Mouse (Mus musculus): ENCODE data around the gene Fndc8.
"Not testable (repeated sequence)": the region's sequence is repeated elsewhere in the genome, so short reads cannot be mapped to it uniquely, and the experiment has no call there.

Gene Fndc8

GRCm38 (mm10) chr11:82910679-82911389, 18.9 kb downstream of the Fndc8 start:
- no peak for DNase-seq (ENCODE audit: low read depth, low spot score)

GRCm38 (mm10) chr11:82914711-82915352, 22.9 kb downstream of the Fndc8 start:
- DNase-seq (ENCODE audit: low read depth, low spot score) = peak; percentile 50

DNA sequence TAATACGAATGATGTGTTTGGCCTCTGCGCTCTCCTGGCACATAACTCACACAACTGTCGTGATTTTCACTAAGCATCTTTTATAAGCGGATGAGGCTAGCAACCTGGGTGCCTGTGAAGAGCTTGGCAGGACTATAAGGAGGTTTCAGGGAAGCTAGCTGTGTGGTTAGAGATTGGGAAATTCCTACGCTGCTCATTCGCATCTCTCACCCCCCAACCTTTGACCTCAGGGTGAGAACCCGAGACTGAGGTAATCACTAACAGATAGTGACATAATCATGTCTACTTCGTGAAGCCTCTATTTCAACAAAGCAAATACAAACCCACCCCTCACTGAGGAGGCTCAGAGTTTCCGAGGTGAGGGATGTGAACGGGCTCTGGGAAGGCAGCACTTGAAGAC, 28.8 kb downstream of the Fndc8 start:
- no peak for DNase-seq (ENCODE audit: low read depth, low spot score)

DNA sequence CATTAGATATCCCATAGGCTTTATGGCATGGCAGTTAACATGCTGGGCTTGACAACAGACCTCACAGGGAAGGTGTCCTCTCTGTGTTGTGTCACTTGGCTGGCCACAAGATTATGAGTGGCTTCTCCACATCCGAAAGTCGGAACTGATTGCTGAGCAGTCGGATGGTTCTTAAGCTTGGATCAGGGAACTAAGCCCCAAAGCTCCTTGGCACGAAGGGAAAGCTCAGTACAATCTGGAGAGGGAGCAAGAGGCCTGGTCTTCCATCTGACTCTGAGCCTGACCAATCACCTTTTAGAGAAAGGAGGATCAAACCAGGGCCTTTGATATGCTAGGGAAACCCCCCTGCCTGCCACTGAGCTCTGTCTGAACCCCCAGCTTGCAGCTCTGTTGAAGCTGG, 29.8 kb downstream of the Fndc8 start:
- no peak for DNase-seq (ENCODE audit: low read depth, low spot score)

DNA sequence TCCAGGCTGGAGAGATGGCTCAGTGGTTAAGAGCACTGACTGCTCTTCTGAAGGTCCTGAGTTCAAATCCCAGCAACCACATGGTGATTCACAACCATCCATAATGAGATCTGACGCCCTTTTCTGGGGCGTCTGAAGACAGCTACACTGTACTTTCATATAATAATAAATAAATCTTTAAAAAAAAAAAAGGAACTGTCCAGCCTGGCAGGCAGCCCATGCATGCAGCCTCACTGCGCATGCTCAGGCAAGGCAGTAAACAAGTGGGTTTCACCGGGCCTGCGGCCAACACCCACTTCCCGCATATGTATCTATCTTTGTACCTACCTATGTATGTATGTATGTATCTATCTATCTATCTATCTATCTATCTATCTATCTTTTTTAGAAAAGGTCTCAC, 32.0 kb downstream of the Fndc8 start:
- DNase-seq (ENCODE audit: low read depth, low spot score) = not testable (repeated sequence)

GRCm38 (mm10) chr11:82928897-82929632, 37.1 kb downstream of the Fndc8 start:
- no peak for DNase-seq (ENCODE audit: low read depth, low spot score)

- no peak for DNase-seq (ENCODE audit: low read depth, low spot score)
These were observed 37.7 kb downstream of the Fndc8 start for GRCm38 (mm10) chr11:82929633-82929950.

DNA sequence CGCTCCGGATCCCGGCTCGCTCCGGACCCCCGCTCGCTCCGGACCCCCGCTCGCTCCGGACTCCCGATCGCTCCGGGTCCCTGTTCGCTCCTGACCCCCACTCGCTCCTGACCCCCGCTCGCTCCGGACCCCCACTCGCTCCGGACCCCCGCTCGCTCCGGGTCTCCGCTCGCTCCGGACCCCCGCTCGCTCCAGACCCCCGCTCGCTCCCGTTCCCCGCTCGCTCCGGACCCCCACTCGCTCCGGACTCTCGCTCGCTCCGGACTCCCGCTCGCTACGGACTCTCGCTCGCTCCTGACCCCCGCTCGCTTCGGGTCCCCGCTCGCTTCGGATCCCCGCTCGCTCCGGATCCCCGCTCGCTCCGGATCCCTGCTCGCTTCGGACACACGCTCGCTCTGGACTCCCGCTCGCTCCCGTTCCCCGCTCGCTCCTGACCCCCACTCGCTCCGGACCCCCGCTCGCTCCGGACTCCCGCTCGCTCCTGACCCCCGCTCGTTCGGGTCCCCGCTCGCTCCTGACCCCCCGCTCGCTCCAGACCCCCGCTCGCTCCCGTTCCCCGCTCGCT, 38.5 kb downstream of the Fndc8 start:
- not testable (repeated sequence) for DNase-seq (ENCODE audit: low read depth, low spot score)

- not testable (repeated sequence) for DNase-seq (ENCODE audit: low read depth, low spot score)
These were observed 39.2 kb downstream of the Fndc8 start for GRCm38 (mm10) chr11:82931161-82931560.

- not testable (repeated sequence) for DNase-seq (ENCODE audit: low read depth, low spot score)
These were observed 39.9 kb downstream of the Fndc8 start for GRCm38 (mm10) chr11:82931671-82932450.

DNA sequence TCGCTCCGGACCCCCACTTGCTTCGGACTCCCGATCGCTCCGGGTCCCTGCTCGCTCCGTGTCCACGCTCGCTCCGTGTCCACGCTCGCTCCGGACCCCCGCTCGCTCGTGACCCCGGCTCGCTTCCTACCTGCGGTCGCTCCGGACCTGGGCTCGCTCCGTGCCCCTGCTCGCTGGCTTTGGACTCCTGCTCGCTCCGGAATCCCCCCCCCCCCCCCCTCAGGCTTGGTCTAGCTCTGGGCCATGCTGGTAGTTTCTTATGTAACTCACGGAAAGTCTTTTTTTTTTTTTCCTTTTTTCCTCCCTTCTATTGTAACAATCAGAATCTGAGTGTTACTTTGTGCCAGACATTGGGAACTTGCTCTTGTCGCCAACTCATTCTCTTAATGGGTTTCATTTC, 41.3 kb downstream of the Fndc8 start:
- no peak for DNase-seq (ENCODE audit: low read depth, low spot score)

- no peak for DNase-seq (ENCODE audit: low read depth, low spot score)
These were observed 51.4 kb downstream of the Fndc8 start for GRCm38 (mm10) chr11:82943336-82943735.

DNA sequence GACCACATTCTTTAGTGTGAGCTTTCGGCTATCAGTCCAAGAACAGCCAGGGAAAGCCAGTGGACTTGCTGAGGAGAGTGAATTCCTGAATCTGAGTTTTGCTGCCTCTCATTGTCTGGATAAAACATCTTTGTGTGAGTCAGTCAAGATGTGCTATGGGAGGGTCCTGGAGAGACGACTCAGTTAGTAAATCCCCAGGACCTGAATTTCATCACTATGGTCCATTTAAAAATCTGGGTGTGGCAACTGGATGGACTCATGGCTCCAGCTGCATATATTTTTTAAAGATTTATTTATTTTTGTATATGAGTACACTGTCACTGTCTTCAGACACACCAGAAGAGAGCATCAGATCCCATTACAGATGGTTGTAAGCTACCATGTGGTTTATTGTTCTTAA, 53.7 kb downstream of the Fndc8 start:
- no peak for DNase-seq (ENCODE audit: low read depth, low spot score)

- no peak for DNase-seq (ENCODE audit: low read depth, low spot score)
These were observed 55.5 kb downstream of the Fndc8 start for GRCm38 (mm10) chr11:82947457-82947856.

- DNase-seq (ENCODE audit: low read depth, low spot score) = no peak
These were observed 57.1 kb downstream of the Fndc8 start for GRCm38 (mm10) chr11:82949036-82949435.

Measured in c-Kit-negative CD71-positive TER-119-positive erythroid progenitor cells, embryonic 14.5 days (primary cell).